Mouse (Mus musculus) heart, adult 2 months (tissue): ENCODE results near the gene Gm12248. TPM values are rescaled to one million over a fixed set of nuclear protein-coding genes. Genes with fewer than 3 reads are reported as not detected.
A peak's percentile ranks its signal among the peaks of the same experiment; 100 is the strongest.

Experiments used
- DNase-seq, 2 experiments: peaks; one replicate each; pipeline ENCODE4 v3.0.0; 2021
- H3K27ac ChIP-seq: fragments of 200-600 bp; 2 replicates; pipeline ENCODE4 v1.8.1; 2022
- H3K27me3 ChIP-seq: fragments of 200-500 bp; 2 replicates; pipeline ENCODE4 v1.6.1; 2012; ENCODE audit warnings: mild to moderate bottlenecking, low read length, inconsistent platforms, mixed read lengths; ENCODE audit not compliant: control insufficient read depth, insufficient read depth
- H3K36me3 ChIP-seq: fragments of 200-500 bp; 2 replicates; pipeline ENCODE4 v1.6.1; 2012; ENCODE audit warnings: low read length, inconsistent platforms; ENCODE audit not compliant: control insufficient read depth, insufficient read depth
- H3K4me1 ChIP-seq: fragments of 200-500 bp; 2 replicates; pipeline ENCODE4 v1.6.1; 2011; ENCODE audit warnings: low read length; ENCODE audit not compliant: control insufficient read depth, insufficient read depth
- H3K4me3 ChIP-seq: fragments of 200-600 bp; 2 replicates; pipeline ENCODE4 v1.8.1; 2022
- H3K79me2 ChIP-seq: fragments of 200-500 bp; replicated peaks from 2 replicates; pipeline ENCODE4 v1.6.1; 2012; ENCODE audit warnings: mild to moderate bottlenecking, inconsistent platforms, low read length, moderate library complexity, mixed read lengths; ENCODE audit not compliant: control insufficient read depth, insufficient read depth
- H3K9ac ChIP-seq: fragments of 200-500 bp; 2 replicates; pipeline ENCODE4 v1.6.1; 2012; ENCODE audit warnings: low read depth, mild to moderate bottlenecking, control low read depth, inconsistent platforms, low read length, mixed read lengths
- CTCF ChIP-seq: fragments of 200-600 bp; IDR thresholded peaks from 2 replicates; pipeline ENCODE4 v1.8.1; 2022; ENCODE audit warnings: antibody characterized with exemption, mild to moderate bottlenecking, moderate library complexity
- EP300 ChIP-seq: fragments of 200-500 bp; IDR thresholded peaks from 2 replicates; pipeline ENCODE4 v1.6.1; 2011; ENCODE audit warnings: low read depth, low read length, control low read depth; ENCODE audit not compliant: insufficient read depth
- POLR2A ChIP-seq: fragments of 200-500 bp; IDR thresholded peaks from 2 replicates; pipeline ENCODE4 v1.6.1; 2011; ENCODE audit warnings: mild to moderate bottlenecking, low read depth, low read length, control low read depth; ENCODE audit not compliant: insufficient read depth
- WGBS: fragments of 180-500 bp; shearing (Covaris S2); methylation state at CpG from one replicate; pipeline ENCODE4 v1.1.7; 2018; 5-methylcytosine and 5-hydroxymethylcytosine counted together
- intact Hi-C: fragments of 180-260 bp; cut with DNase I; formaldehyde crosslinking; loops from one replicate; pipeline ENCODE4 v1.15.1; 2025
- polyA plus RNA-seq: library from polyadenylated mRNA; depleted of rRNA; stranded (reverse); fragments of >200 nt; gene quantifications from 2 replicates; pipeline ENCODE4 v1.2.3, GENCODE M21; 2012
- total RNA-seq, 2 experiments: library from RNA; stranded (reverse); gene quantifications; 2 replicates each; pipeline ENCODE4 v1.2.3; 2021

Gene Gm12248
- total and polyA plus RNA-seq, 3 experiments: not detected

DNA sequence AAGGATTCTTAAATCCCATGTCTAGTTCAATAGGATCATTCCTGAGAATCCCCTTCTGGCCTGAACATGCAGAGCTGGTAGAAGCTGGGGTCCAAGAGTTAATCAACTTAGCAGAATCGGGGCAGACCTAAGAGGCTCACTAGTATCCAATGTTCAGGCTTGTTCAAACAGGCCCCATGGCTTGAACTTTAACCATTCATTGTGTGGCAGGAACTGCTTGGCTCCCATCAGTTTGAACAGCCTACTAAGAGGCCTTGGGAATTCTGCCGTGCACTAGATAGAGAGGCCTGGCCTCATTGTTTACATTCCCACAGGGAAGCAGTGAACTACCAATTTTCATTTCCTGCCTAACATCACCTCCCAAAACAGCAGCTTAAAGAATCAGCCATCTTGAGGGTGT lies 71.3 kb downstream of the Gm12248 start:
- peaks cover 40% of the 10 kb centered on the region for H3K4me1 ChIP-seq

DNA sequence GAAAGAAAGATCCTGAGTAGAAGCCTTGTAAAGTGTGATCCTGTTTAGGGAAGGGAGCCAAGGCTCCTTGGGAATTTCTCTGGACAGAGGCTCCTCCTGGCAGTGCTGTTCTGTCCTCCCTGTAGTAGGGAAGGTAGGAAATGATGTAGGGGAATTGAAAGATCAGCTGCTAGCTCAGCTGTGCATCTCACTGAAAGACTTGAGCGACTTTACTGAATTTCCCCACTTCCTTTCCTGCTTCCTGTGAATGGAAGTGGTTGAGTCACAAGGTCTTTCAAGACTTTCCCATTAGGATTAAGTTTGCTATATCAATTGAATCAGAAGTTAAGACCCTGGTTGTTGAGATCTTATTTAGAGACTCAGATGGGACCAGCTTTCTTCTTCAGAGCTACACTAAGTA lies 71.8 kb downstream of the Gm12248 start:
- H3K4me3 ChIP-seq: no peak overlapping the region
- no peak overlapping the region for H3K9ac ChIP-seq

More for the DNA sequence above, 71.3 kb downstream of the Gm12248 start:
- intact Hi-C loops: no loop called here
- Histone ChIP-seq H3K27ac (peak overlapping the region; percentile 5; the same call in 1 of the 2 replicates), H3K79me2 (peaks cover 15% of the 10 kb centered on the region), H3K4me3 (no peak overlapping the region), H3K36me3 (peaks cover 33% of the 10 kb centered on the region), H3K9ac (no peak overlapping the region), H3K27me3 (no peaks in the 10 kb centered on the region)
- WGBS: 13% methylated on average over 2 of the region's 2 CpGs
- TF ChIP-seq EP300 (no peak), POLR2A (no peak)
- DNase-seq: no peak

DNA sequence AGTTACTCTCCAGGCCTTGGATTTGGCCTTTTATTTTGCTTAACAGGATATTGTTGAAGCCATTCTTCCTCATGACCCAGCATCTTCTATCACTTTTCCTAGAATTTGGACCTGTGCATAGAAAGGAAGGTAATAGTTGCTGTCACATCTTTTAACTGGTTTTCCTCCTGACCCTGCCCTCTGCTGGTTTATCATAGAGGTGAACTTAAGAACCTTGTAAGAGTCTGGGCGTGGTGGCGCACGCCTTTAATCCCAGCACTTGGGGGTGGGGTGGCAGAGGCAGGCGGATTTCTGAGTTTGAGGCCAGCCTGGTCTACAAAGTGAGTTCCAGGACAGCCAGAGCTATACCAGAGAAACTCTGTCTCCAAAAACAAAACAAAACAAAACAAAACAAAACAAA lies 74.2 kb downstream of the Gm12248 start:
- no peaks in the 10 kb centered on the region for H3K27me3 ChIP-seq
- no peak for TF ChIP-seq POLR2A
- TF ChIP-seq EP300: no peak
- no peak for TF ChIP-seq CTCF
- H3K36me3 ChIP-seq: peaks cover 37% of the 10 kb centered on the region
- H3K4me3 ChIP-seq: no peak overlapping the region
- no peak overlapping the region for H3K27ac ChIP-seq
- H3K4me1 ChIP-seq: peaks cover 39% of the 10 kb centered on the region
- no peak for DNase-seq
- H3K9ac ChIP-seq: no peak overlapping the region
- H3K79me2 ChIP-seq: peaks cover 11% of the 10 kb centered on the region
- intact Hi-C loops: no loop called here
- 72% methylated on average over 4 of the region's 4 CpGs for WGBS

More for the DNA sequence above, 71.8 kb downstream of the Gm12248 start:
- no peak for TF ChIP-seq CTCF
- no peak for TF ChIP-seq POLR2A
- TF ChIP-seq EP300: no peak
- no peak for DNase-seq
- Histone ChIP-seq H3K79me2 (peaks cover 15% of the 10 kb centered on the region), H3K27me3 (no peaks in the 10 kb centered on the region), H3K4me1 (peaks cover 43% of the 10 kb centered on the region), H3K27ac (peak overlapping the region; percentile 0; the same call in 1 of the 2 replicates), H3K36me3 (peaks cover 37% of the 10 kb centered on the region)
- intact Hi-C loops: no loop called here
- 10% methylated on average over 1 of the region's 1 CpGs for WGBS

DNA sequence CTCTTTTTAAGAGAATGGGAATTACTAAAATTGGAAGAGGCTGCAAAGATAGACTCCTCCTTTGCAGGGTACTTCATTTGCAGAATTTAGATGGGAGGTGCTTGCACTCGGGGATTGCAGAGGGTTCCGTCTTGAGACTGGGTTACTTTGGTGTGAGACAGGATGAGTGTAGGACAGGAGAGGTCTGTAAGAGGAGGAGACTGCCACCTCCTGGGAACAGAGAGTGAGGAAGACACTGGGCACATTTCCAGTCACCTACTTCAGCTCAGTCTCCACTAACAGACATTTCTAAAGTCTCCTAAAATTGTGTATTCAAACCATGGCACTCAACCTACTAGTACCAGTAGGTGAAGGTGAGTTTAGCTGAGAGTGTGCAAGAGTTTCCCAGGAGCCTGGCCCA lies 74.6 kb downstream of the Gm12248 start:
- peak; percentile 47 for TF ChIP-seq CTCF
- no peak for TF ChIP-seq POLR2A
- TF ChIP-seq EP300: no peak
- H3K4me3 ChIP-seq: no peak overlapping the region
- intact Hi-C loops: no loop called here
- H3K79me2 ChIP-seq: peaks cover 11% of the 10 kb centered on the region
- H3K9ac ChIP-seq: no peak overlapping the region
- DNase-seq: no peak
- H3K27ac ChIP-seq: no peak overlapping the region
- peaks cover 39% of the 10 kb centered on the region for H3K4me1 ChIP-seq
- H3K36me3 ChIP-seq: peaks cover 37% of the 10 kb centered on the region
- WGBS: 15% methylated on average over 2 of the region's 2 CpGs
- no peaks in the 10 kb centered on the region for H3K27me3 ChIP-seq

DNA sequence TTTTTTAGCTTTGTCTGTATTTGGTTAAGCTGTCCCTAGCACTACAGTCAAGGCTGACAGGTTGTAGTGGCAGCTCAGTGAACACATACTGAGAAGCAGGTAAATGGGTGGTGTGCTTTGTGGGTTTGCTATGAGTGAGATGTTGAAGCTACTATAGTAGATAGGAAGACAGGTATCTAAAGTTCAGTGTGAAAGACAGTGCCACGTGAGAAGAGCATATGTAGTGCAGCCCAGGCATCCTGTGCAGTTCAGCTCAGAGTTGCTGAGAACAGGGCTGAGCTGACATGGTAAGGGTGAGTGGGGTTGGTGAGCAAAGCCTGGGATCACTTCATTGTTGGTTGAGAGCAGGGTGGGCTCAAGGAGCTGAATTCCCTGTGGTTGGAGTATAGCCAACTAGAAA lies 75.5 kb downstream of the Gm12248 start:
- intact Hi-C loops: loop anchor here (2.0 kb wide), 1 partner anchor 39 kb away; no protein-coding TSS in a partner anchor
- WGBS: 28% methylated on average over 1 of the region's 1 CpGs
- no peaks in the 10 kb centered on the region for H3K27me3 ChIP-seq
- TF ChIP-seq CTCF (no peak), EP300 (no peak), POLR2A (no peak)
- 0 out of 2 replicates have a peak overlapping the region, but pooled peaks have one; percentile 9 for H3K9ac ChIP-seq
- no peak overlapping the region for H3K4me3 ChIP-seq
- no peak overlapping the region for H3K27ac ChIP-seq
- peaks cover 11% of the 10 kb centered on the region for H3K79me2 ChIP-seq
- peaks cover 39% of the 10 kb centered on the region for H3K4me1 ChIP-seq
- peaks cover 37% of the 10 kb centered on the region for H3K36me3 ChIP-seq
- DNase-seq: no peak

DNA sequence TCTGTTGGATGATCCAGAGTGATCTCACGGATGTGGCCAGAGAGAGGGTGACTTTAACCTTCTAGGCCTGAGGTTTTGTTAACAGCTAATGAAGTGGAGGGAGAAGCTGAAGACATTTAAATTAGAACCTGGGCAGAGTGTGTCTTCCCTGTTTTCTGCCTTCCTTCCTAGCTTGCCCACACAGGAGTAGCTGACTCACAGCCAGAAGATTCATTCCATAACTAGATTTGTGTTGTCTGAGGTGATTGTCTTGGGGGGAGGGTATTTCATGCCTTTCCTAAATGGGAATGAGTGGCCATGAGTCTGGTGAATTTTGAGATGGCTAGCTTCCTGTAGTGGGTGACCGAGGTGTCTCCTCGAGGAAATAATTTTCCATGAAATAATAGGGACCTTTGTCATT lies 76.6 kb downstream of the Gm12248 start:
- Histone ChIP-seq H3K36me3 (peaks cover 32% of the 10 kb centered on the region), H3K9ac (no peak overlapping the region), H3K27me3 (no peaks in the 10 kb centered on the region), H3K4me1 (peaks cover 34% of the 10 kb centered on the region), H3K27ac (no peak overlapping the region), H3K4me3 (no peak overlapping the region), H3K79me2 (peaks cover 11% of the 10 kb centered on the region)
- intact Hi-C loops: loop anchor here (2.0 kb wide), 1 partner anchor 40 kb away; no protein-coding TSS in a partner anchor
- TF ChIP-seq EP300 (no peak), POLR2A (no peak), CTCF (no peak)
- DNase-seq: no peak
- WGBS: 23% methylated on average over 3 of the region's 3 CpGs

DNA sequence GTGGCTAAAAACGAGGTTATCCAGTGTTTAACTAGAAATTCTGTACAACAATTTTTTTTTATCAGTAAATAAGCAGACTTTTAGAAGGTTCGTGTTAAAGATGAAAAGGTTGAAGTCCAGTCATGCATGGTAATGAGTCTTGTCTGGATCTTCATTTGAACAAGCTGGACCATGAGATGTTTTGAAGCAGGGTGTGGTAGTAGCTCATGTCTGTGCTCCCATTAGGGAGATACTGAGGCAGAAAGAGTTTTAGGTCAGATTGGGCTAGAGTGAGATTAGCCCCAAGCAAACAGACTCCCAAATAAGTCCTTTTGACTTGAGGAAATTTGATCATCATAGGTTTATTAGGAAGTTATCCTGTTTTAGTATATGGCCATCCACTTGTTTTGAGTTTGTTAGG lies 77.6 kb downstream of the Gm12248 start:
- DNase-seq: no peak
- H3K27me3 ChIP-seq: no peaks in the 10 kb centered on the region
- intact Hi-C loops: no loop called here
- 54% methylated on average over 2 of the region's 2 CpGs for WGBS
- no peak overlapping the region for H3K27ac ChIP-seq
- peaks cover 11% of the 10 kb centered on the region for H3K79me2 ChIP-seq
- no peak for TF ChIP-seq EP300
- no peak for TF ChIP-seq POLR2A
- no peak for TF ChIP-seq CTCF
- H3K4me1 ChIP-seq: peaks cover 30% of the 10 kb centered on the region
- H3K4me3 ChIP-seq: no peak overlapping the region
- peaks cover 30% of the 10 kb centered on the region for H3K36me3 ChIP-seq
- H3K9ac ChIP-seq: no peak overlapping the region
